Mouse (Mus musculus): Measurements from ENCODE around the gene Slc11a1.

DNA sequence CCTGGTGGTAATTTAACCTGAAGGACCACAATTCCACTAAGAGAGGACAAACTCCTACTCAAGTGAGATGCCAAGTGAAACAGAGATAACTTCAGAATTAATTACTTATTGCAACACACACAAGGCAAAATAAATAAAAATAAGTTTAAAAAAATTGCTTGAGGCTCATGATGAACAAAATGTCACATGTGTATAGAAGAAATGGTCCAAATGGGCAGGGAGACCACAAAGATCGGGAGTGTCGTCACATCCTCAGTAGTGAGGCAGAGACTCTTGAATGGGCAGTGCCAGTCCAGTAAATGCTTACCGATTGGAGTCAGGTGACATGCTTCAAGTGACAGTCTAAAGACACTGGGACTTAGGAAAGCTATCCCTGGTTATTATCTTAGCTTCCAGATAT, 25.5 kb downstream of the Slc11a1 start:
- TF ChIP-seq CTCF (IDR thresholded peaks at IDR 0.05; ENCODE audit: extremely low read depth, insufficient read depth, insufficient read length, insufficient replicate concordance) (no peak), POLR2A (IDR thresholded peaks at IDR 0.05; ENCODE audit: low read depth, low read length) (no peak)

Measured in spleen, adult 2 months (tissue).